Mouse (Mus musculus): ENCODE measurements around the gene Fbxo45. TPM values are rescaled to one million over a fixed set of nuclear protein-coding genes. Genes with fewer than 3 reads are reported as not detected.

Fbxo45 gene
- total RNA-seq, 2 experiments from 2014 or later = 12.1 to 12.6 TPM

DNA sequence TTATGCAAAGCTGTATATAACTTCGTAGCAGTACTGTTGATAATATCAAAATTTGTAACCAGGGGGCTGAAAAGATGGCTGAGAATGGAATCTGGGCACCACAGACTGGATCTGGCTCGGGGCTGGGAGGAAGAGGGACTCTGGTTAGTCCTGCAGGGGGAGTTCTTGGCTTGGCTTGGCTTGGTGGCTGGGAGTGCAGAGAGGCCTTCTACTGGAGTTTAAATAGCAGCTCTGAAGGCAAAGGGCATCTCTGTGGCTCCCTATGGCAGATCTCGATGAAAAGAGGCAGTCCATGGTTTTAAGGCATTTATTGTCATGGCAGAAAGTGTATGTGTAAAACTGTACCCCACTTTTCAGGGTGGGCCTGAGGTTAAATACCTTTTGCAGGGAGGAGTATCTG, 42.1 kb downstream of the Fbxo45 start:
- DNase-seq = peak; percentile 17 to 56

DNA sequence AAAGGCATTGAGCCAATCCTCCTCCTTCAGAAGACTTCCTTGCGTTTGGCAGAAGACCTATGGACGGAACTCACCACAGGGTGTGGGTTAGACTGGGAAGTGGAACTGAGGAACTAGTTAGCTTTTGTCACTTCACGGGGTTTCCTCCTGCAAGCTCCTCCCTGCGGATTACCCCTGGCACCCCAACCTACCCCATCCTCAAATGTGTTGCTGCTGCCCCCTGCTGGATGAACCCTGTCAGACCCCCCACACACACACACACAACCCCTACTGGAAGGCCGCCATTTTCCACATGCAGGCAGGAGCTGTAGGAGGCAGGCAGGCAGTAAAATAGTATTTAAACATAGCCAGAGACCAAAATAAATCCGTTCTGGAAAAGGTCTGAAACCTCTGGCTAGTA, 44.3 kb downstream of the Fbxo45 start:
- peak; percentile 85 to 87 for DNase-seq

GRCm38 (mm10) chr16:32201004-32201325, 46.0 kb downstream of the Fbxo45 start:
- DNase-seq = no peak

- DNase-seq = peak; percentile 34 to 44
These were observed 46.5 kb downstream of the Fbxo45 start for GRCm38 (mm10) chr16:32200256-32201003.

DNA sequence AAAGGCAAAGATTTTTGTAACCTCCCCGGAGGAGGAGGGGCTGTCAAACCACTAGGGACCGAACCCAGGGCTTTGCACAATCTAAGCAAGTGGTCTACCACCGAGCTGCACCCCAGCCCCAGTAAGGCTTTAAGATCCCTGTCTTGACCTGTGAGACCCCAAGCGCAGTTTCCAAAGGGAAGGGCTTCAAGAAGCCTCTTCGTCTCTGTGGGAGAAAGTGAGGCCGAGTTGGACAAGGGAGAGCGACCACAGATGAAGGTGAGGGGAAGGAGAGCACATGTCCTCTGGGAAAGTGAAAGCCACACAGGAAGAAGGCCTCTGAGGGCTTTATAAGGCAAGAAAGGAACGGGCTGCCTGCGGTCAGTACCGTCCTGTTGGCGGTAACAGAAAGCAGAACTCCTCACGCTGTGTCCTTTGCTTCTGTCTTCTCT, 56.9 kb downstream of the Fbxo45 start:
- peak; percentile 48 to 75 for DNase-seq

DNA sequence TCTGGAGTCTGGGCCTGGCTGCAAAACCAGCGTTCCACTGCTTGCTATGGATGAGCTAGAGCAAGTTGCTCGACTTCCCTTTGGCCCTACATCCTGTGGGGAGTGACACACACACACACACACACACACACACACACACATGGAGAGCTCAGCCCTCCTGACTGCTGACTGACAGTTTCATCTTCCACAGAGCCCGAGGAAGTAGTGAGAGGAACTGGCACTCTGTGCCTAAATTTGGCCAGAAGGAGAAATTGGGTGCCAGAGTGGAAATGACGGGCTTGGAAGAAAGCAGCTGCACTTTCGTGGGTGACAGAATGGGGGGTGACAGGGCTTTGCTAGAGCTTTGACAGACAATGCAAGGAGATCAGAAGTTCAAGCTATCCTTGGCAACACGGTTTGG, 57.8 kb downstream of the Fbxo45 start:
- peak; percentile 41 to 79 for DNase-seq

GRCm38 (mm10) chr16:32186056-32186455, 60.9 kb downstream of the Fbxo45 start:
- no peak for DNase-seq

Small RNA genes lying within 50 kb of the gene (microRNA-seq; reads per million reads assigned to microRNA genes)
- 0 reads per million in 2 experiments for gene Mir1946a

Other genes with a start within 250 kb of the Fbxo45 start
- 10 to 100 TPM; 12.1 to 13.0 TPM for gene Senp5, start 243.9 kb downstream of the Fbxo45 start, total RNA-seq (2021)
- gene Pak2, start 167.8 kb downstream of the Fbxo45 start, total RNA-seq (2021) = 10 to 100 TPM; 26.5 to 27.1 TPM
- 10 to 100 TPM; 16.7 to 16.9 TPM for gene Pigx, start 147.4 kb downstream of the Fbxo45 start, total RNA-seq (2021)
- gene Cep19, start 147.4 kb downstream of the Fbxo45 start, total RNA-seq (2021) = 10 to 100 TPM; 10.1 to 10.4 TPM
- gene Nrros, start 81.6 kb downstream of the Fbxo45 start, total RNA-seq (2021) = 1 to 10 TPM; 3.6 to 4.9 TPM
- gene Bex6, start 67.3 kb downstream of the Fbxo45 start, total RNA-seq (2021) = not detected
- 1 to 10 TPM; 6.9 to 7.4 TPM for gene Wdr53, start 69 bp upstream of the Fbxo45 start, total RNA-seq (2021)
- gene Smco1, start 24.3 kb upstream of the Fbxo45 start, total RNA-seq (2021) = 10 to 100 TPM; 22.5 to 25.3 TPM
- 10 to 100 TPM; 12.6 to 12.8 TPM for gene Rnf168, start 30.3 kb upstream of the Fbxo45 start, total RNA-seq (2021)
- gene Ubxn7, start 85.1 kb upstream of the Fbxo45 start, total RNA-seq (2021) = 10 to 100 TPM; 22.4 to 28.3 TPM
- not detected for gene Tm4sf19, start 153.3 kb upstream of the Fbxo45 start, total RNA-seq (2021)
- 1 to 10 TPM; 5.1 to 6.8 TPM for gene Tctex1d2, start 172.5 kb upstream of the Fbxo45 start, total RNA-seq (2021)
- gene Pcyt1a, start 183.8 kb upstream of the Fbxo45 start, total RNA-seq (2021) = 100 to 1,000 TPM; 121 to 128 TPM
- under 1 TPM; 0.32 to 0.85 TPM for gene Slc51a, start 240.7 kb upstream of the Fbxo45 start, total RNA-seq (2021)
- gene Zdhhc19, start 249.1 kb upstream of the Fbxo45 start, total RNA-seq (2021) = not detected